Mouse (Mus musculus) MEL (cell line): ENCODE measurements around the gene Susd4. TPM values are rescaled to one million over a fixed set of nuclear protein-coding genes. Genes with fewer than 3 reads are reported as not detected.

ENCODE experiments used
- DNase-seq: peaks from one replicate; pipeline ENCODE4 v3.0.0; 2011; ENCODE audit warnings: low read depth, low spot score
- H3K27ac ChIP-seq: 2 replicates; pipeline ENCODE4 v1.5.1; 2012; ENCODE audit warnings: low read depth, mild to moderate bottlenecking, control low read depth, low read length, moderate library complexity; ENCODE audit not compliant: control insufficient read depth
- H3K27me3 ChIP-seq, 2 experiments: fragments of 150-350 bp in 1 of 2; sonication (generic) in 1 of 2; 2 replicates each; pipeline ENCODE4 v1.6.1; 2012; ENCODE audit warnings: low read length in 2 of 2, mild to moderate bottlenecking in 2 of 2, improper control_type of control experiment in 1 of 2, moderate library complexity in 1 of 2; ENCODE audit not compliant: insufficient read depth in 2 of 2, control insufficient read depth in 1 of 2
- H3K36me3 ChIP-seq, 2 experiments: 2 replicates each; pipeline ENCODE4 v1.6.1; 2012 to 2014; ENCODE audit warnings: low read length in 2 of 2, improper control_type of control experiment in 1 of 2, inconsistent platforms in 1 of 2, mild to moderate bottlenecking in 1 of 2; ENCODE audit not compliant: insufficient read depth in 2 of 2, control insufficient read depth in 1 of 2
- H3K4me1 ChIP-seq, 2 experiments: fragments of 150-350 bp in 1 of 2; sonication (generic) in 1 of 2; 2 replicates each; pipeline ENCODE4 v1.6.1; 2012; ENCODE audit warnings: low read length in 2 of 2, improper control_type of control experiment in 1 of 2, mild to moderate bottlenecking in 1 of 2; ENCODE audit not compliant: insufficient read depth in 2 of 2, control insufficient read depth in 1 of 2
- H3K4me3 ChIP-seq, 2 experiments: fragments of 150-350 bp in 1 of 2; sonication (generic) in 1 of 2; 2 replicates each; pipeline ENCODE4 v1.5.1; 2012; ENCODE audit warnings: low read depth in 2 of 2, low read length in 2 of 2, mild to moderate bottlenecking in 2 of 2, moderate library complexity in 2 of 2, control low read depth in 1 of 2, improper control_type of control experiment in 1 of 2; ENCODE audit not compliant: control insufficient read depth in 1 of 2, insufficient read depth in 1 of 2
- H3K79me2 ChIP-seq: 2 replicates; pipeline ENCODE4 v1.6.1; 2012; ENCODE audit warnings: mild to moderate bottlenecking, low read length, moderate library complexity; ENCODE audit not compliant: control insufficient read depth, poor library complexity, insufficient read depth
- H3K9ac ChIP-seq: 2 replicates; pipeline ENCODE4 v1.6.1; 2012; ENCODE audit warnings: low read depth, mild to moderate bottlenecking, control low read depth, low read length, moderate library complexity; ENCODE audit not compliant: control insufficient read depth, poor library complexity, severe bottlenecking
- H3K9me3 ChIP-seq: fragments of 150-350 bp; sonication (generic); replicated peaks from 2 replicates; pipeline ENCODE4 v1.6.1; 2012; ENCODE audit warnings: mild to moderate bottlenecking, low read length, improper control_type of control experiment, moderate library complexity; ENCODE audit not compliant: insufficient read depth
- BHLHE40 ChIP-seq: IDR thresholded peaks from 2 replicates; pipeline ENCODE4 v1.6.1; 2012; ENCODE audit warnings: low read depth, mild to moderate bottlenecking, inconsistent platforms, low read length, improper control_type of control experiment, borderline replicate concordance
- CHD1 ChIP-seq: IDR thresholded peaks from 2 replicates; pipeline ENCODE4 v1.6.1; 2012; ENCODE audit warnings: low read depth, mild to moderate bottlenecking, inconsistent platforms, low read length, improper control_type of control experiment
- CHD2 ChIP-seq: IDR thresholded peaks from 2 replicates; pipeline ENCODE4 v1.6.1; 2011; ENCODE audit warnings: low read length, improper control_type of control experiment
- CTCF ChIP-seq, 3 experiments: IDR thresholded peaks in 2 of 3; conservative IDR thresholded peaks in 1 of 3; 2 replicates each; pipeline ENCODE4 v1.5.1; 2011 to 2012; ENCODE audit warnings: low read length in 3 of 3, low read depth in 2 of 3, mild to moderate bottlenecking in 2 of 3, improper control_type of control experiment in 1 of 3, inconsistent platforms in 1 of 3, mixed read lengths in 1 of 3, moderate library complexity in 1 of 3; ENCODE audit not compliant: control insufficient read depth in 1 of 3, insufficient read depth in 1 of 3, poor library complexity in 1 of 3, severe bottlenecking in 1 of 3
- E2F4 ChIP-seq: IDR thresholded peaks from 2 replicates; pipeline ENCODE4 v1.6.1; 2011; ENCODE audit warnings: low read depth, low read length, improper control_type of control experiment, borderline replicate concordance
- ETS1 ChIP-seq: IDR thresholded peaks from 2 replicates; pipeline ENCODE4 v1.6.1; 2012; ENCODE audit warnings: low read depth, mild to moderate bottlenecking, inconsistent platforms, low read length, improper control_type of control experiment, moderate library complexity
- GABPA ChIP-seq: IDR thresholded peaks from 2 replicates; pipeline ENCODE4 v1.6.1; 2012; ENCODE audit warnings: low read depth, mild to moderate bottlenecking, inconsistent platforms, low read length, improper control_type of control experiment, moderate library complexity
- JUND ChIP-seq: IDR thresholded peaks from 2 replicates; pipeline ENCODE4 v1.6.1; 2011; ENCODE audit warnings: low read depth, mild to moderate bottlenecking, improper control_type of control experiment, low read length
- KAT2A ChIP-seq: conservative IDR thresholded peaks from 2 replicates; pipeline ENCODE4 v1.6.1; 2012; ENCODE audit warnings: low read depth, low read length, improper control_type of control experiment, inconsistent platforms
- MAFK ChIP-seq: IDR thresholded peaks from 2 replicates; pipeline ENCODE4 v1.6.1; 2011; ENCODE audit warnings: low read depth, mild to moderate bottlenecking, low read length, improper control_type of control experiment, borderline replicate concordance
- MAX ChIP-seq: IDR thresholded peaks from 2 replicates; pipeline ENCODE4 v1.6.1; 2011; ENCODE audit warnings: low read length, improper control_type of control experiment
- MEF2A ChIP-seq: IDR thresholded peaks from 2 replicates; pipeline ENCODE4 v1.6.1; 2014; ENCODE audit warnings: low read depth, mild to moderate bottlenecking, inconsistent platforms, low read length, improper control_type of control experiment; ENCODE audit not compliant: poor library complexity, insufficient replicate concordance, severe bottlenecking; ENCODE audit errors: extremely low read depth
- MYB ChIP-seq: IDR thresholded peaks from 2 replicates; pipeline ENCODE4 v1.6.1; 2011; ENCODE audit warnings: mild to moderate bottlenecking, low read depth, low read length, improper control_type of control experiment
- POLR2A ChIP-seq, 2 experiments: IDR thresholded peaks; 2 replicates each; pipeline ENCODE4 v1.6.1; 2011 to 2012; ENCODE audit warnings: low read length in 2 of 2, mild to moderate bottlenecking in 2 of 2, control low read depth in 1 of 2, improper control_type of control experiment in 1 of 2, low read depth in 1 of 2, moderate library complexity in 1 of 2; ENCODE audit not compliant: control insufficient read depth in 1 of 2, insufficient read depth in 1 of 2, poor library complexity in 1 of 2
- POLR2AphosphoS2 ChIP-seq: IDR thresholded peaks from 2 replicates; pipeline ENCODE4 v1.6.1; 2011; ENCODE audit warnings: low read length, improper control_type of control experiment
- RAD21 ChIP-seq: IDR thresholded peaks from 2 replicates; pipeline ENCODE4 v1.6.1; 2011; ENCODE audit warnings: mild to moderate bottlenecking, low read depth, low read length, improper control_type of control experiment
- SIN3A ChIP-seq: IDR thresholded peaks from 2 replicates; pipeline ENCODE4 v1.6.1; 2012; ENCODE audit warnings: low read length, improper control_type of control experiment, inconsistent platforms
- SMC3 ChIP-seq: IDR thresholded peaks from 2 replicates; pipeline ENCODE4 v1.6.1; 2011; ENCODE audit warnings: low read depth, low read length, improper control_type of control experiment
- TCF12 ChIP-seq: IDR thresholded peaks from 2 replicates; pipeline ENCODE4 v1.6.1; 2014; ENCODE audit warnings: low read depth, mild to moderate bottlenecking, inconsistent platforms, low read length, improper control_type of control experiment, moderate library complexity
- USF2 ChIP-seq, 2 experiments: IDR thresholded peaks; 2 replicates each; pipeline ENCODE4 v1.6.1; 2011 to 2012; ENCODE audit warnings: improper control_type of control experiment in 2 of 2, low read length in 2 of 2, borderline replicate concordance in 1 of 2, inconsistent platforms in 1 of 2, low read depth in 1 of 2, mild to moderate bottlenecking in 1 of 2; ENCODE audit not compliant: insufficient read depth in 1 of 2
- ZC3H11A ChIP-seq: IDR thresholded peaks from 2 replicates; pipeline ENCODE4 v1.6.1; 2012; ENCODE audit warnings: low read depth, mild to moderate bottlenecking, inconsistent platforms, low read length, improper control_type of control experiment
- ZNF384 ChIP-seq: IDR thresholded peaks from 2 replicates; pipeline ENCODE4 v1.6.1; 2012; ENCODE audit warnings: low read depth, mild to moderate bottlenecking, inconsistent platforms, low read length, improper control_type of control experiment
- polyA plus RNA-seq, 2 experiments: library from polyadenylated mRNA; stranded (reverse) in 1 of 2; unstranded in 1 of 2; fragments of >175 nt in 1 of 2; fragments of >200 nt in 1 of 2; gene quantifications; 2 replicates each; pipeline versions ENCODE4 v1.2.1 to v1.2.4; 2012; ENCODE audit warnings: low replicate concordance in 2 of 2, low read depth in 1 of 2; ENCODE audit not compliant: insufficient read length in 2 of 2, insufficient read depth in 1 of 2, missing spikeins in 1 of 2
- total RNA-seq: library from RNA; depleted of rRNA; stranded (reverse); fragments of 300-350 nt; gene quantifications from 2 replicates; pipeline ENCODE4 v1.2.3, GENCODE M21; 2012

Susd4 gene
- total and polyA plus RNA-seq, 3 experiments = not detected

- Histone ChIP-seq H3K79me2 (no peaks in the 10 kb centered on the region), H3K27me3 (no peaks in the 10 kb centered on the region), H3K27ac (no peak overlapping the region), H3K4me3 (no peak overlapping the region), H3K4me1 (no peaks in the 10 kb centered on the region), H3K36me3 (no peaks in the 10 kb centered on the region), H3K9me3 (no peaks in the 10 kb centered on the region), H3K9ac (no peak overlapping the region)
- DNase-seq = no peak
- TF ChIP-seq KAT2A (no peak), RAD21 (no peak), POLR2AphosphoS2 (no peak), MAX (no peak), CTCF (IDR thresholded peaks at IDR 0.05 in 2 of 3, conservative IDR thresholded peaks at IDR 0.05 in 1 of 3; ENCODE audit: control insufficient read depth in 1 of 3, insufficient read depth in 1 of 3, low read depth in 2 of 3, low read length in 3 of 3, poor library complexity in 1 of 3, severe bottlenecking in 1 of 3) (no peak), JUND (no peak), E2F4 (no peak), CHD2 (no peak)
- TF ChIP-seq, all 39 proteins: peak for 0
These were observed 105.4 kb downstream of the Susd4 start for GRCm38 (mm10) chr1:182869114-182869456.

DNA sequence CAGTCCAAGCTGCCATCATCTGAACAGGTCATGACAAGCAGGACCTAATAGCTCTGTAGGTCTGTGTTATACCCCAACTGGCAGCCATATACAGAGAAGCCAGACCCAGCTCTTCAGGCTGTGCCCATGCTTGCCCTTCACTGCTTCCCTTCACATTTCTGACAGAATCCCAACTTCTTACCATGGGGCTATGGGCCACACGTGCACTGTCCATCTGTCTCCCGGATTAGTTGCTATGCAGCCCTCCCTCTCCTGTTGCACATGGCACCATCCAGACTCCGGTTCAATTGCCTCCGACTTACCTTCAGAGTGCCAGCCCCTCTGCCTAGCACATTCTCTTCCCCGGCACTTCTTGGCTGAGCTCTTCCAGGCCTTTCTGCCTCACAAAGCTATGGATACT, 114.5 kb downstream of the Susd4 start:
- no peak overlapping the region for H3K27ac ChIP-seq
- no peak overlapping the region for H3K9ac ChIP-seq
- DNase-seq = no peak
- H3K4me3 ChIP-seq = no peak overlapping the region
- no peaks in the 10 kb centered on the region for H3K79me2 ChIP-seq
- no peak for TF ChIP-seq ETS1
- TF ChIP-seq MAFK = no peak
- TF ChIP-seq JUND = no peak
- TF ChIP-seq SMC3 = no peak
- no peak for TF ChIP-seq CHD2
- no peak for TF ChIP-seq SIN3A
- TF ChIP-seq MEF2A = no peak
- no peak for TF ChIP-seq CHD1
- TF ChIP-seq ZC3H11A = no peak
- TF ChIP-seq USF2 (IDR thresholded peaks at IDR 0.05; ENCODE audit: borderline replicate concordance in 1 of 2, insufficient read depth in 1 of 2, low read depth in 1 of 2, low read length in 2 of 2) = no peak
- TF ChIP-seq GABPA = no peak
- TF ChIP-seq POLR2A (IDR thresholded peaks at IDR 0.05; ENCODE audit: control insufficient read depth in 1 of 2, insufficient read depth in 1 of 2, low read depth in 1 of 2, low read length in 2 of 2, poor library complexity in 1 of 2) = no peak
- no peak for TF ChIP-seq ZNF384
- no peak for TF ChIP-seq MYB
- no peak for TF ChIP-seq BHLHE40
- TF ChIP-seq TCF12 = no peak
- TF ChIP-seq, all 39 proteins: peak for 0
- Histone ChIP-seq H3K4me1 (no peaks in the 10 kb centered on the region), H3K9me3 (no peaks in the 10 kb centered on the region), H3K36me3 (no peaks in the 10 kb centered on the region), H3K27me3 (no peaks in the 10 kb centered on the region)
